Mouse (Mus musculus) layer of hippocampus, adult 9-11 months (tissue): Measurements from ENCODE around the gene Spdya.
A peak's percentile ranks its signal among the peaks of the same experiment; 100 is the strongest.
"Not testable (repeated sequence)": the region's sequence is repeated elsewhere in the genome, so short reads cannot be mapped to it uniquely, and the experiment has no call there.

Source experiments
- DNase-seq: peaks from one replicate; pipeline ENCODE4 v3.0.0; 2022

Gene Spdya

GRCm38 (mm10) chr17:71551757-71552451 is at the start of gene Spdya:
Gene Spdya, plus strand, starts transcription at chr17:71552061.
- DNase-seq = peak; percentile 78

- no peak for DNase-seq
These were observed 45.0 kb upstream of the Spdya start for GRCm38 (mm10) chr17:71506832-71507231.

DNA sequence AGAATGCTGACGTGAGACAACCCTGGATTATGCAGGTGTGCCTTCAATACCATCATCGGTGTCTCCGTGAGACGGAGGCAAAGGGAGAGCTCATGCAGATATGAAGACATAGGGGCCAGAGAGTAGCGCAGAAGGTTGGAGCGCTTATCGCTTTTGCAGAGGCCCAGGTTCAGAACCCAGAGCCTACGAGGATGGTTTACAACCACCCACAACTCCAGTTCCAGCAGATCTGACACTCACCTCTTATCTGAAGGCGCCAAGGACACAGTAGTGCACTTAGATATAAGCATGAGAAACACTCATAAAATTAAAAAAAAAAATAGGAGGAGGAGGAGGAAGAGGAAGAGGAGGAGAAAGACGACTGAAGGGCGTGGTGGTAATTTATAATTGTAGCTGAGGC is 41.6 kb upstream of the Spdya start:
- no peak for DNase-seq

DNA sequence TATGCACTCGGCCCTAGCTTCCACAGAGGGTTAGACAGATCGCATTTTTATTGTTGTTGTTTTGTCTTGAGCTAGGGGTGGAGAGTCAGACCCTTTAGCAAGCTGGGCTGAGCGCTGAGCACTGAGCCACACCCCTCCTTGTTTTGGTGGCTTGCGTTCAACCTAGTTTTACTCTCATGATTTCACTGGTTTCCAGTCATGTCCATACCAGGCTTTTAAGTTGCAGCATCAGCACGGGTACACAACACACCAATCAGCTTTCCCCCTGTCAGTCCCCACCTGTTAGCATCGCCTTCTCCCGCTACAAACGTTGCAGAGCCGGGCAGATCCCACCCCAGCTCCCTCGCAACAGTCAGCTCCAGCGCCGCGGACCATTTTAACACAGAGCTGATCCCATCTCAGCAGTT is 25.6 kb upstream of the Spdya start:
- no peak for DNase-seq

DNA sequence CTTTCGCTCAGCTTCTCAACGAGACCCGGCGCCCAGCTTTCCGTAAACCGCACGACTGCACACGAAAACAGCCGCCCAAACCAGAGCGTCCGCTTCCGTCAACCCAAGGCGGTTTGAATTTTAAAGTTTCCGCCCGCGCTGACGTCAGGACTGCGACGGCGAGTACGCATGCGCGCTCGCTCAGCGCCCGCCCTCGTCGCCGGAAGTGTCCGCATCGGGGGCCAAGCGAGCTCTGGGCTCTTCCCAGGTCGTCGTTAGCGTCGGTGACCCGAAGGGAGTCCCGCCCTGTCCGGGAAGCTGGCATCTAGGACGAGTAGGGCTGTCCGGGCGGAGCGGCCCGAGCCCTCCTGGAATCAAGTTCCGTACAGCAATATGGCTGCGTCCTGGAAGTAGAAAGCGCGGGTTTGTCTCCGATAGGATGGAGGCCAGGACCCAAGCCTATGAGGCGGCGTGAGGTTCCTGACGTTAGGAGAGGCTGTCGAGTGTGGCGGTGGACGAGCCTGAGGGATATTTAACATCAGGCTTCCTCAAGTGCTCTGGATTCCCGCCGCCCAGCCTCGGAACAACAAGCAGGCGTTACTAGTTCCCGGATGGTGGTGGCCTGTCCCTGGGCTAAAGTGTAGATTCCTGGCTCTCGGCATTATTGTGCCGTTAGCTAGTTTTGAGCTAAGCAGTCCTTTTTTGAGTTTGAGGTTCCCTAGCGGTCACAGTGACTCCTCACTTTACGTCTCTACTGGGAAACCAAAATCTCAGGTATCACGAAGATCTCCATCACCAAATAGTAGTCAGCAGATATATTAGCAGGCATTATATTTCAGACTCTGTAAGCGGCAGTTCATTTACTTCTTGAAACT is 24.9 kb upstream of the Spdya start, which contains the start of gene Ndc80:
TSS of gene Ndc80 (minus strand) at position 147 of the 854 bp plus-strand sequence.
- peak; percentile 94 for DNase-seq

- no peak for DNase-seq
These were observed 23.8 kb upstream of the Spdya start for GRCm38 (mm10) chr17:71528042-71528441.

DNA sequence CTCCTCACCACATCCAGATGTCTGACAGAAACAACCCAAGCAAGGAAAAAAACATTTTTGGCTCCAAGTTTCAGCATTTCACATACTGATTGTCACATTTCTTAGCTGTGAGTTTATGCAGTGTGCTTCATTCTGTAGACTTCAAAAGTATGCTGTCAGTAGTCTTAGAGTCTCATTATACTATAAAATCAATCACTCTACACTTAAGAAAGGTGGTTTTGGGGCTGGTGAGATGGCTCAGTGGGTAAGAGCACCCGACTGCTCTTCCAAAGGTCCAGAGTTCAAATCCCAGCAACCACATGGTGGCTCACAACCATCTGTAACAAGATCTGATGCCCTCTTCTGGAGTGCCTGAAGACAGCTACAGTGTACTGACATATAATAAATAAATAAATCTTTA is 16.3 kb upstream of the Spdya start:
- not testable (repeated sequence) for DNase-seq

GRCm38 (mm10) chr17:71537164-71537563 is 14.7 kb upstream of the Spdya start:
- DNase-seq = no peak

GRCm38 (mm10) chr17:71548586-71548985 is 3.3 kb upstream of the Spdya start:
- DNase-seq = no peak

GRCm38 (mm10) chr17:71551350-71551749 is 511 bp upstream of the Spdya start:
- no peak for DNase-seq

DNA sequence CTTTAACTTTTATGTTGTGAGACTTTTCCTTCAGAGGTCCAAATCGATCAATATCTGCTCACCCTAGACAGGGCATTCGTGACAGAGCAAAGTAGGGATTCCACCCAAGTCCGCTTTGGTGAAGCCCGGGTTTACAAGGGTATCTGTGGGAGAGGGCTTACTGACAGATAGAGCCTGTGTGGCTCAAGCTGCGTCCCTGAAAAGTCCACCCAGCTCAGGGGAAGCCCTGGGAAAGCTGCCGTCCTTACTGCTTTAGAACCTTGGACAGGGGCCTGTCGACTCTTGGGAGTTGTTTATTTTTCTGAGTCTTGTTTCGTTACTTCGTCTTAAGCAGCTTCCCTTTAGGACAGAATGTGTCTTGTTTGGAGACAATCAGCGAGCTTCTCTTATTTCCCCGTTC is 1.0 kb downstream of the Spdya start:
- DNase-seq = no peak

DNA sequence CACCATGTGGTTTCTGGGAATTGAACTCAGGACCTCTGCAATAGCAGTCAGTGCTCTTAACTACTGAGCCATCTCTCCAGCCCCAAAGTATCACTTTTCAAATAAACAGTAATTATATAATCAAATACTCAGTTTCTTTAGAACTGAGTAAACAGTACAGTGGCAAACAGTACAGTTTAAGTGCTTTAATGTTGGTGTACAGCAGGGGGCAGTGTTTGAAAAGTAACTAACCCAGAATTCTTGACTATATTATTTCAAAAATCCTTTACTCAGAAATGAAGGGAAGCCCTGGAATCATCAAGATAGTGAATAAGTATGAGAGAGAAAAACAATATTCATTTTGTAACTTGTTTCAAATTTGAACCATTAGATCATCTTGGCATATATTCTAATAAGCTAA is 9.8 kb downstream of the Spdya start:
- no peak for DNase-seq

GRCm38 (mm10) chr17:71579176-71579705 is 27.4 kb downstream of the Spdya start:
- DNase-seq = no peak

- no peak for DNase-seq
These were observed 46.2 kb downstream of the Spdya start for GRCm38 (mm10) chr17:71597881-71598658.

- peak; percentile 95 for DNase-seq
These were observed 47.0 kb downstream of the Spdya start for GRCm38 (mm10) chr17:71598659-71599554.

GRCm38 (mm10) chr17:71615638-71616318 is 63.9 kb downstream of the Spdya start, which contains the start of gene Wdr43:
Gene Wdr43, plus strand, starts transcription at chr17:71615895.
- peak; percentile 97 for DNase-seq

DNA sequence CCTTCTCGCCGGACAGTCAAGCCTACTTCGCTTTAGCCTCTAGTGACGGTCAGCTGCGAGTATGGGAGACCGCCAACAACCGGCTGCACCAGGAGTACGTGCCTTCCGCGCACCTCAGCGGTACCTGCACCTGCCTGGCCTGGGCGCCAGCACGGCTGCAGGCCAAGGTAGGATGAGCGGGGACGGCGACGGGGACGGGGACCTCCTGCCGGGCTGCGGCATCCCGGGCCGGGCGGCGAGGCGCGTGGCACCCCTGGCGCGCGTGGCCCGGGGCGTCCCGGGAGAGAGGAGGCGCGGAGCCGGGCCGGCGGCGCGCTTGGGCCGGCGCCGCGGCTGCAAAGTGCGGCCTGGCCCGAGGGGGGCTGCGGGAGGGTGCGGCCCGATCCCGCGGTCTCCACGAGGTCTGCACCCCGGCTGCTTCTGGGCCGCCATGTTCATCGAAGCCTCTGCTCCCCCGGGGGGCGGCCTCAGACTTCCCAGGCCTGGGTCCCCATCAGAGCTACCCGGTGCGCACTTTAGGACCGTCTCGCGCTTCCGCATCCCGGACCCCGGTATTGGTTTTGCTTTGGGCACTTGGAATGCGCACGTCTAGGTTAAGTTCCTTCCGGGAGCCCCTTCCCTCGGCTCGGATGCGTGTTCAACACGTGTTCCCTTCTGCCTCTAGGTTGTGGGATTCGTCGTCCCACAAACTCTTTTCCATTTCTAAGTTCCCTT is 64.6 kb downstream of the Spdya start:
- no peak for DNase-seq

- no peak for DNase-seq
These were observed 65.1 kb downstream of the Spdya start for GRCm38 (mm10) chr17:71617033-71617362.

DNA sequence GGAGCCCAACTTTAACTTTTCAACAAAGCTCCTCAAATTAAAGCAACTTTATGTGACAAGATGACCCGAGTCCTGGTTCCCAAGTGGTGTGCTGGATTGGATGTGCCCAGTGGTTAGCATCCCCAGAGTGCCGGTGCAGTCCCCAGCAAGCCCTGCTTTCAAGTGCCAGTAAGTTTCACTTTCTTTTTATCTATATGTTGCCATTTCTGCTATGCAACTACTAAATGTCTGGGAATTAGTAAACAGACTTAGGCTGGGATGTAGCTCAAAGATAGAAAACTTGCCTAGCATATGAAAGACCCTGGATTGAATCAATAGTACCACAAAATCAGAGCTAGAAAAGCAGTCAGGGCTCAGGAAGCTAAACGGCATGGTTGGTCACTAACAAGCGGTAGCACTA is 66.1 kb downstream of the Spdya start:
- DNase-seq = no peak

DNA sequence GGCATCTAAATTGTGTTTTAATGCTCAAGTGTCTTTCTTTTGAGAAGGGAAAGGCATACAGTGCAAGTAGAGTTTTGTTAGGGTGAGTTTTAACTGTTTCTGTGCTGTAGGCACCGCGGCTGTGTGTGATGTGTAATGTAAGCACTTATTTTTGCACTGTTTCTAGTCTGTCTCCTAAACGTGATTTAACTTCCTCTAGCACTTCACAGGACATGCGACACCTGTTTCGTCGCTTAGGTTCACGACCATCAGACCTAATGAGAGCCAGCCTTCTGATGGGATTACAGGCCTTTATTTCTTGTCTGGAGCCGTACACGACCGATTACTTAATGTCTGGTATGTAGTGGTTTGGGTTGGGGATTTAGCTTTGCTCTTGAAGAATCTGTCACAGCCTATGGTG is 79.9 kb downstream of the Spdya start:
- no peak for DNase-seq

DNA sequence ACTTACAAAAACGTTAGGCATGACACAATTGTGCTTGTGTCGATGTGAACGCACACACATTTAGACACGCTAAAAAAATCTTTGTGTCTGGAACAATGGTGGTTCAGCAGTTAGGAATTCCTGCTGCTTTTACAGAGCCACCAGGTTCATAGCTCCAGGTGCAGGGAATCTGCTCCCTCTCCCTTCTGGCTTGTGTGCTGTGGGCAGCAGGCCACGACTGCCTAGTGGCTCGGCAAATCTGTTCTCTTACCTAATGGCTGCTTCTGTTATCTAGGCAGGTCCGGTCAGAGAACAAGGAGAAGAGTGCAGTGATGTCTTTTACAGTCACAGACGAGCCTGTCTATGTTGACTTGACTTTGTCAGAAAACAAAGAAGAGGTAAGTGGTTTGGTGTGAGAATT is 81.5 kb downstream of the Spdya start:
- DNase-seq = no peak
